Mouse (Mus musculus): ENCODE data around the gene Rab10.

Rab10 gene

GRCm38 (mm10) chr12:3236163-3236641 lies 73.6 kb downstream of the Rab10 start:
- peak in 1 of 2 experiments; percentile 54 for DNase-seq

- peak; percentile 93 for DNase-seq
These were observed 74.1 kb downstream of the Rab10 start for GRCm38 (mm10) chr12:3235646-3236161.

GRCm38 (mm10) chr12:3235124-3235631 lies 74.6 kb downstream of the Rab10 start:
- DNase-seq, result peak; percentile 82 to 91

GRCm38 (mm10) chr12:3234061-3234460 lies 75.7 kb downstream of the Rab10 start:
- no peak for DNase-seq

- no peak for DNase-seq
These were observed 86.4 kb downstream of the Rab10 start for GRCm38 (mm10) chr12:3223352-3223751.

GRCm38 (mm10) chr12:3210181-3210580 lies 99.6 kb downstream of the Rab10 start:
- no peak for DNase-seq

- DNase-seq, result no peak
These were observed 100.6 kb downstream of the Rab10 start for GRCm38 (mm10) chr12:3209163-3209562.

All from thymus, postnatal 36 days (tissue).